Mouse (Mus musculus) neural tube, embryonic 15.5 days (tissue): Measurements from ENCODE around the gene Pip5k1b. TPM values are rescaled to one million over a fixed set of nuclear protein-coding genes. Genes with fewer than 3 reads are reported as not detected.

Experiments
- ATAC-seq: fragments of 200-750 bp; cut with Nextera tagmentation; 2 replicates; pipeline ENCODE4 v1.8.0; 2017; ENCODE audit warnings: mild to moderate bottlenecking, moderate TSS enrichment, moderate library complexity; ENCODE audit not compliant: low FRiP score
- H3K27ac ChIP-seq: fragments of 300-500 bp; sonication (generic); replicated peaks from 2 replicates; pipeline ENCODE4 v1.5.1; 2015; ENCODE audit warnings: mild to moderate bottlenecking, inconsistent platforms
- H3K27me3 ChIP-seq: fragments of 300-500 bp; sonication (generic); replicated peaks from 2 replicates; pipeline ENCODE4 v1.6.1; 2015; ENCODE audit warnings: inconsistent platforms
- H3K36me3 ChIP-seq: fragments of 300-500 bp; sonication (generic); 2 replicates; pipeline ENCODE4 v1.6.1; 2015; ENCODE audit warnings: inconsistent platforms
- H3K4me1 ChIP-seq: fragments of 300-500 bp; sonication (generic); 2 replicates; pipeline ENCODE4 v1.6.1; 2015; ENCODE audit warnings: inconsistent platforms
- H3K4me2 ChIP-seq: fragments of 300-500 bp; sonication (generic); 2 replicates; pipeline ENCODE4 v1.6.1; 2015; ENCODE audit warnings: inconsistent platforms, mild to moderate bottlenecking, moderate library complexity
- H3K4me3 ChIP-seq: fragments of 300-500 bp; sonication (generic); replicated peaks from 2 replicates; pipeline ENCODE4 v1.5.1; 2015; ENCODE audit warnings: mild to moderate bottlenecking, inconsistent platforms
- H3K9ac ChIP-seq: fragments of 300-500 bp; sonication (generic); replicated peaks from 2 replicates; pipeline ENCODE4 v1.6.1; 2015; ENCODE audit warnings: mild to moderate bottlenecking, inconsistent platforms
- H3K9me3 ChIP-seq: fragments of 300-500 bp; sonication (generic); replicated peaks from 2 replicates; pipeline ENCODE4 v1.6.1; 2016; ENCODE audit warnings: inconsistent platforms
- WGBS: fragments of 180-500 bp; shearing (Covaris S2); methylation state at CpG from one replicate; pipeline ENCODE4 v1.1.7; 2015; ENCODE audit warnings: mixed read lengths; 5-methylcytosine and 5-hydroxymethylcytosine counted together
- polyA plus RNA-seq: library from polyadenylated mRNA; unstranded; fragments of >200 nt; fragmentation: Nextera tagmentation; extraction: Ambion mirVana; gene quantifications from 2 replicates; pipeline ENCODE4 v1.2.1, GENCODE M21; 2015

The Pip5k1b gene
- polyA plus RNA-seq, 1 experiment from 2014 or later, result 1.6 TPM

DNA sequence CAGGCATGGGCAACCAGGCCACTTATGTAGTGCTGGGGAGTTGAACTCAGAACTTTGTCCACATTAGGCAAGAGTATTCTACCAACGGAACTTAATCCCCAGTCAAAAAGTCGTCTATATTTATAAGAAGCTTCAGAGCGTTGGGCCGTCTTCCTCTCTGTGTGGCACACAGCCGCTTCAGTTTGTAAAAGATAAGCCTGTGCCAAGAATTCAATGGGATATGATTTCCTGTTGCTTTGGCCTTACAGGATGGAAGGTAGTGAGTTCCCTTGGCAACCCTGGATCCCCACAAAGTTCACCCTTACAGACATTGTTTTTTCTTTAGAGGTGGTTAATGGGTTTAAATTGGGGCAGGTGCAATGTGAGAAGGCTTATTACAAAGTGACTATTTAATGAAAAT lies 297.3 kb downstream of the Pip5k1b start:
- ATAC-seq, result no peak

DNA sequence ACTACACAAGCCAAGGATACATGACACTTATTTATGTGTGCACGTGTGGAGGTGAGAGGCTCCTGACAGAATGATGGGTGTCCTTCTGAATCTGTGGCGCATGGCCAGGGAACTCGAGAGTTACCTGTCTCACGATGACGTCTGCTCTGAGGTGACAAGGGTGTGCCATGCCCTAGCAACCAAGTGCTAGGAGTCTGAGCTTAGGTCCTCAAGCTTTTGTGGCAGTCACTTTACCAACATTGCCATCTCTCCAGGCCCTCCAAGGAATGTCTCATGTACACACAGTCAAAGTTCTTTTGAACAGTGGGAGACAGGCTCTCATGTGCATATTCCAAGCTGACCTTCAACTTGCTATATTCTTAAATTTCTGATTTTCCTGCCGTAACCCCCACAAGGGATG lies 297.7 kb downstream of the Pip5k1b start:
- no peak for ATAC-seq
- H3K27ac ChIP-seq, result no peak overlapping the region
- H3K9me3 ChIP-seq, result no peaks in the 10 kb centered on the region
- no peaks in the 10 kb centered on the region for H3K4me1 ChIP-seq
- H3K27me3 ChIP-seq, result no peaks in the 10 kb centered on the region
- no peak overlapping the region for H3K4me3 ChIP-seq
- H3K4me2 ChIP-seq, result no peak overlapping the region
- H3K9ac ChIP-seq, result no peak overlapping the region
- H3K36me3 ChIP-seq, result 0 out of 2 replicates have a peak, but pooled peaks cover 3% of the 10 kb centered on the region
- WGBS, result 96% methylated on average over 6 of the region's 6 CpGs

More for the DNA sequence above, 297.3 kb downstream of the Pip5k1b start:
- Histone ChIP-seq H3K4me3 (no peak overlapping the region), H3K27ac (no peak overlapping the region), H3K9me3 (no peaks in the 10 kb centered on the region), H3K9ac (no peak overlapping the region), H3K27me3 (no peaks in the 10 kb centered on the region), H3K4me2 (no peak overlapping the region), H3K4me1 (no peaks in the 10 kb centered on the region), H3K36me3 (0 out of 2 replicates have a peak, but pooled peaks cover 3% of the 10 kb centered on the region)
- 87% methylated on average over 5 of the region's 5 CpGs for WGBS

DNA sequence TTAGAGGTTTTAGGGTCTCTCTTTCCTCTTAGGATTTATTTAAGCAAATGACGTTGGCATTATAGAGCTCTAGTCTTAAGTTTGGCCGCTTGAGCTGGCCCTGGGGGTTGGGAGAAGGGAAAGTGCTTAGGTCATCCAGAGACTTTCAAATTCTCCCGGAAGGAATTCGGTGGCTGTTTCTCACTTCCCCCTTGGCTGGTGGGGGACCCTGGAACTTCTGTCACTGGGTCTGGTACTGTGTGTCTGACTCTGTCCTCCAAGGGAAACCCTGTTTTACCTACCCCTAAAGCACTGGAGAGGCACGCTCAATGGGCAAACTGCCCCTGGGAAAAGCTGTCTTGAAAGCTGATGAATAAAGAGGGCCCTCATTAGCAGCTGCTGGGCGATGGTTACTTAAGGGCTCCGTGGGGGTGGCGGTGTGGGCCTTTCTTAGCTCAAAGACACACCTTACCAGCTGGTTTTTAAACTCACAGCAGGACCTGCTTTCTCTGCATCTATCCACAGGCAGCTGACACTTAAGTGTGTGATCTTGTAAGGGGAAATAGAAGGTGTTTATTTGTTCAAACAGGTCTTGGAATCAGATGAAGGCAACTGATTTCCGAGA lies 301.9 kb downstream of the Pip5k1b start:
- H3K27me3 ChIP-seq, result no peaks in the 10 kb centered on the region
- 33% methylated on average over 9 of the region's 9 CpGs for WGBS
- ATAC-seq, result no peak

DNA sequence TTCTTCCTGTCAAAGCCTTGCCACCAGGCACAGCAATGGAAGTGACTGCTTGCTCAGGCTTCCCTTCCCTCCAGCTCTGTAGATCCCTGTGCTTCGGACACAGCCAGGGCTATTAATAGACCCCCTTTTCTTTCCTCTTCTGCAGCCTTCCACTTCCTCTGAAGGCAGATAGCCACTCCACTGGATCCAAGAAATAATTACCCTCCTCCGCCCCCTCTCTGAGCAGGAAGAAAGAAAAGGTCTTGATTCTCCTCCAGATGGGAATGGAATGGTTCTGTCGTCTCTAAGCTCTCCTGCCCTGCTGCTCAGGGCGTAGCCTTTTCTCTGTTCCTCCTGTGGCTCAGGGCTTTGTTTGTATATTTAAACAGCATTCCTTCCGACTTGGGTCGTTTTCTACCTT lies 303.8 kb downstream of the Pip5k1b start:
- 20% methylated on average over 5 of the region's 6 CpGs for WGBS
- Histone ChIP-seq H3K9me3 (no peaks in the 10 kb centered on the region), H3K9ac (no peak overlapping the region), H3K4me1 (peaks cover 6% of the 10 kb centered on the region), H3K36me3 (no peaks in the 10 kb centered on the region), H3K4me3 (no peak overlapping the region), H3K27me3 (no peaks in the 10 kb centered on the region), H3K27ac (no peak overlapping the region), H3K4me2 (no peak overlapping the region)
- ATAC-seq, result no peak

More for the DNA sequence above, 301.9 kb downstream of the Pip5k1b start:
- Histone ChIP-seq H3K9me3 (no peaks in the 10 kb centered on the region), H3K4me2 (no peak overlapping the region), H3K4me3 (no peak overlapping the region), H3K36me3 (no peaks in the 10 kb centered on the region), H3K27ac (no peak overlapping the region), H3K4me1 (peaks cover 6% of the 10 kb centered on the region), H3K9ac (no peak overlapping the region)

Other genes starting within 250 kb of the Pip5k1b start
- gene Fam122a, start 78.5 kb downstream of the Pip5k1b start, polyA plus RNA-seq, result 52.0 and 55.4 TPM in 2 replicates
- gene Tmem252, start 118.1 kb upstream of the Pip5k1b start, polyA plus RNA-seq, result 2.4 and 3.6 TPM in 2 replicates